Mouse (Mus musculus) lung, postnatal 0 days (tissue): ENCODE results near the gene Stpg1. TPM values are rescaled to one million over a fixed set of nuclear protein-coding genes. Genes with fewer than 3 reads are reported as not detected.

Source experiments
- ATAC-seq: fragments of 200-750 bp; cut with Nextera tagmentation; 2 replicates; pipeline ENCODE4 v1.8.0; 2017; ENCODE audit warnings: moderate library complexity
- DNase-seq: peaks from one replicate; pipeline ENCODE4 v3.0.0-alpha.2; 2016; ENCODE audit warnings: low spot score
- H3K27ac ChIP-seq: fragments of 300-500 bp; sonication (generic); 2 replicates; pipeline ENCODE4 v1.5.1; 2014; ENCODE audit warnings: antibody characterized with exemption, mild to moderate bottlenecking, low read length, mixed read lengths
- H3K27me3 ChIP-seq: fragments of 300-500 bp; sonication (generic); replicated peaks from 2 replicates; pipeline ENCODE4 v1.6.1; 2014; ENCODE audit warnings: low read length, mixed read lengths; ENCODE audit not compliant: insufficient read depth
- H3K36me3 ChIP-seq: fragments of 300-500 bp; sonication (generic); 2 replicates; pipeline ENCODE4 v1.6.1; 2014; ENCODE audit warnings: low read length, mixed read lengths; ENCODE audit not compliant: insufficient read depth
- H3K4me1 ChIP-seq: fragments of 300-500 bp; sonication (generic); 2 replicates; pipeline ENCODE4 v1.6.1; 2014; ENCODE audit warnings: antibody characterized with exemption, low read depth, low read length, mixed read lengths; ENCODE audit not compliant: insufficient read depth
- H3K4me2 ChIP-seq: fragments of 300-500 bp; sonication (generic); replicated peaks from 2 replicates; pipeline ENCODE4 v1.6.1; 2014; ENCODE audit warnings: low read depth, mild to moderate bottlenecking, low read length, moderate library complexity, mixed read lengths
- H3K4me3 ChIP-seq: fragments of 300-500 bp; sonication (generic); 2 replicates; pipeline ENCODE4 v1.5.1; 2014; ENCODE audit warnings: low read depth, low read length
- H3K9ac ChIP-seq: fragments of 300-500 bp; sonication (generic); replicated peaks from 2 replicates; pipeline ENCODE4 v1.6.1; 2014; ENCODE audit warnings: low read depth, mild to moderate bottlenecking
- H3K9me3 ChIP-seq: fragments of 300-500 bp; sonication (generic); 2 replicates; pipeline ENCODE4 v1.6.1; 2016; ENCODE audit warnings: low read length, mixed read lengths
- CTCF ChIP-seq: IDR thresholded peaks from 2 replicates; pipeline ENCODE4 v1.5.1; 2016; ENCODE audit warnings: antibody characterized with exemption, mild to moderate bottlenecking
- EP300 ChIP-seq: IDR thresholded peaks from 2 replicates; pipeline ENCODE4 v1.6.1; 2016; ENCODE audit warnings: antibody characterized with exemption, mild to moderate bottlenecking, control low read depth
- WGBS: fragments of 180-500 bp; shearing (Covaris S2); extraction: QIAGEN DNeasy Blood & Tissue Kit; methylation state at CpG from one replicate; pipeline ENCODE4 v1.1.7; 2014; 5-methylcytosine and 5-hydroxymethylcytosine counted together
- polyA plus RNA-seq: library from polyadenylated mRNA; unstranded; fragments of >200 nt; fragmentation: Nextera tagmentation; extraction: Ambion mirVana; gene quantifications from 2 replicates; pipeline ENCODE4 v1.2.1, GENCODE M21; 2015

The Stpg1 gene
- polyA plus RNA-seq, 1 experiment from 2014 or later = 0.85 TPM

GRCm38 (mm10) chr4:135518135-135518534 is 23.5 kb downstream of the Stpg1 start:
- Histone ChIP-seq H3K4me2 (no peak overlapping the region), H3K36me3 (no peaks in the 10 kb centered on the region), H3K9me3 (no peaks in the 10 kb centered on the region), H3K27me3 (no peaks in the 10 kb centered on the region), H3K9ac (no peak overlapping the region), H3K4me1 (no peaks in the 10 kb centered on the region), H3K4me3 (no peak overlapping the region), H3K27ac (no peak overlapping the region)
- 69% methylated on average over 12 of the region's 12 CpGs for WGBS
- DNase-seq = no peak
- TF ChIP-seq CTCF = no peak
- TF ChIP-seq EP300 = no peak
- no peak for ATAC-seq

GRCm38 (mm10) chr4:135520421-135520820 is 25.8 kb downstream of the Stpg1 start:
- DNase-seq = no peak
- H3K4me3 ChIP-seq = no peak overlapping the region
- ATAC-seq = no peak
- no peaks in the 10 kb centered on the region for H3K4me1 ChIP-seq
- H3K27me3 ChIP-seq = no peaks in the 10 kb centered on the region
- H3K27ac ChIP-seq = no peak overlapping the region
- TF ChIP-seq EP300 (no peak), CTCF (no peak)
- 63% methylated on average over 9 of the region's 9 CpGs for WGBS
- H3K4me2 ChIP-seq = no peak overlapping the region
- H3K9ac ChIP-seq = no peak overlapping the region
- H3K36me3 ChIP-seq = no peaks in the 10 kb centered on the region
- H3K9me3 ChIP-seq = no peaks in the 10 kb centered on the region

GRCm38 (mm10) chr4:135523939-135524338 is 29.3 kb downstream of the Stpg1 start:
- WGBS = 15% methylated on average over 4 of the region's 7 CpGs
- Histone ChIP-seq H3K9ac (no peak overlapping the region), H3K27ac (no peak overlapping the region), H3K4me1 (no peaks in the 10 kb centered on the region), H3K9me3 (no peaks in the 10 kb centered on the region), H3K36me3 (no peaks in the 10 kb centered on the region), H3K4me3 (no peak overlapping the region), H3K4me2 (no peak overlapping the region), H3K27me3 (no peaks in the 10 kb centered on the region)
- ATAC-seq (no peak), DNase-seq (no peak)
- TF ChIP-seq EP300 = no peak
- no peak for TF ChIP-seq CTCF

GRCm38 (mm10) chr4:135525057-135525456 is 30.5 kb downstream of the Stpg1 start:
- WGBS = 59% methylated on average over 12 of the region's 12 CpGs
- no peak for DNase-seq

GRCm38 (mm10) chr4:135526039-135526710 is 31.6 kb downstream of the Stpg1 start:
- Histone ChIP-seq H3K4me2 (no peak overlapping the region), H3K4me3 (no peak overlapping the region), H3K4me1 (no peaks in the 10 kb centered on the region), H3K36me3 (no peaks in the 10 kb centered on the region), H3K27ac (no peak overlapping the region), H3K9me3 (no peaks in the 10 kb centered on the region; the same call in 1 of the 2 replicates), H3K9ac (no peak overlapping the region), H3K27me3 (no peaks in the 10 kb centered on the region)
- TF ChIP-seq EP300 = no peak
- 40% methylated on average over 14 of the region's 14 CpGs for WGBS
- ATAC-seq = no peak
- DNase-seq = no peak

More at GRCm38 (mm10) chr4:135525057-135525456, 30.5 kb downstream of the Stpg1 start:
- TF ChIP-seq EP300 (no peak), CTCF (no peak)
- Histone ChIP-seq H3K36me3 (no peaks in the 10 kb centered on the region), H3K4me2 (no peak overlapping the region), H3K4me1 (no peaks in the 10 kb centered on the region), H3K4me3 (no peak overlapping the region), H3K27ac (no peak overlapping the region), H3K9ac (no peak overlapping the region), H3K9me3 (no peaks in the 10 kb centered on the region), H3K27me3 (no peaks in the 10 kb centered on the region)
- ATAC-seq = no peak

- TF ChIP-seq EP300 (no peak), CTCF (peak; percentile 40)
- no peaks in the 10 kb centered on the region for H3K27me3 ChIP-seq
- WGBS = 65% methylated on average over 2 of the region's 2 CpGs
Observed at GRCm38 (mm10) chr4:135530270-135530669, 35.7 kb downstream of the Stpg1 start.

More at GRCm38 (mm10) chr4:135530270-135530669, 35.7 kb downstream of the Stpg1 start:
- no peak overlapping the region for H3K4me3 ChIP-seq
- DNase-seq = no peak
- no peaks in the 10 kb centered on the region for H3K36me3 ChIP-seq
- H3K4me1 ChIP-seq = no peaks in the 10 kb centered on the region
- H3K9ac ChIP-seq = no peak overlapping the region
- no peak overlapping the region for H3K4me2 ChIP-seq
- H3K27ac ChIP-seq = no peak overlapping the region
- no peaks in the 10 kb centered on the region; the same call in 1 of the 2 replicates for H3K9me3 ChIP-seq
- ATAC-seq = no peak
